Mouse (Mus musculus) hindbrain, embryonic 16.5 days (tissue): ENCODE data around the gene Ntf5. TPM values are rescaled to one million over a fixed set of nuclear protein-coding genes. Genes with fewer than 3 reads are reported as not detected.

Source experiments
- ATAC-seq: fragments of 200-750 bp; cut with Nextera tagmentation; 2 replicates; pipeline ENCODE4 v1.8.0; 2017; ENCODE audit warnings: moderate TSS enrichment, moderate library complexity
- H3K27ac ChIP-seq: fragments of 300-500 bp; sonication (generic); 2 replicates; pipeline ENCODE4 v1.5.1; 2014; ENCODE audit warnings: low read depth, mild to moderate bottlenecking, control low read depth, low read length, moderate library complexity
- H3K27me3 ChIP-seq: fragments of 300-500 bp; sonication (generic); replicated peaks from 2 replicates; pipeline ENCODE4 v1.6.1; 2014; ENCODE audit warnings: low read length; ENCODE audit not compliant: control insufficient read depth, insufficient read depth
- H3K36me3 ChIP-seq: fragments of 300-500 bp; sonication (generic); 2 replicates; pipeline ENCODE4 v1.6.1; 2014; ENCODE audit warnings: mild to moderate bottlenecking, low read length, moderate library complexity, mixed read lengths; ENCODE audit not compliant: control insufficient read depth, insufficient read depth
- H3K4me1 ChIP-seq: fragments of 300-500 bp; sonication (generic); 2 replicates; pipeline ENCODE4 v1.6.1; 2014; ENCODE audit warnings: low read depth, low read length; ENCODE audit not compliant: control insufficient read depth, insufficient read depth
- H3K4me2 ChIP-seq: fragments of 300-500 bp; sonication (generic); 2 replicates; pipeline ENCODE4 v1.6.1; 2014; ENCODE audit warnings: mild to moderate bottlenecking, low read length, control low read depth, moderate library complexity
- H3K4me3 ChIP-seq: fragments of 300-500 bp; sonication (generic); 2 replicates; pipeline ENCODE4 v1.5.1; 2014; ENCODE audit warnings: mild to moderate bottlenecking, low read length, control low read depth, moderate library complexity
- H3K9ac ChIP-seq: fragments of 300-500 bp; sonication (generic); 2 replicates; pipeline ENCODE4 v1.6.1; 2014; ENCODE audit warnings: low read depth, mild to moderate bottlenecking, control low read depth, low read length, moderate library complexity
- H3K9me3 ChIP-seq: fragments of 300-500 bp; sonication (generic); 2 replicates; pipeline ENCODE4 v1.6.1; 2014; ENCODE audit warnings: mild to moderate bottlenecking, low read length, moderate library complexity; ENCODE audit not compliant: control insufficient read depth
- WGBS: fragments of 180-500 bp; shearing (Covaris S2); extraction: QIAGEN DNeasy Blood & Tissue Kit; methylation state at CpG from one replicate; pipeline ENCODE4 v1.1.7; 2014; 5-methylcytosine and 5-hydroxymethylcytosine counted together
- polyA plus RNA-seq: library from polyadenylated mRNA; unstranded; fragments of >200 nt; fragmentation: Nextera tagmentation; extraction: Ambion mirVana; gene quantifications from 2 replicates; pipeline ENCODE4 v1.2.1, GENCODE M21; 2015

Ntf5 gene
- polyA plus RNA-seq, 1 experiment from 2014 or later = 0.15 TPM

DNA sequence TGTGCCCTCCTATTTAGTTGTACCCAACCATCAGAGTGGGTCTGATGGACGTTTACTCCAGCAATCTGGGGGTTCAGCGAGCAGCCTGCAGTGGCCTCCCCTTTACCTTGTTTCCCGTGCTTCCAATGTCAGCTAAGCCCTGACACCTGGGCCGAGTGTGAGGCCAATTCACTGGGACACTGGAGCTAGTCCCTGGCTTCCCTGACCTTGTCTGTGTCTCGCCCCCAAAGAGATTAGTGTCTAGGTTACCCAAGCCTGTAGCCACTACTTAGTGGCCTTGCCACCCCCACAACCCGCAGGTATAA lies 7.1 kb downstream of the Ntf5 start, which contains the start of gene Lhb:
Gene Lhb (plus strand): TSS at position 206 of the 305 bp plus-strand sequence.
- ATAC-seq = no peak
- Histone ChIP-seq H3K4me3 (no peak within 1 kb of the TSS), H3K9me3 (no peaks in the 10 kb centered on the region), H3K4me2 (no peak within 1 kb of the TSS), H3K36me3 (peaks cover 45% of the 10 kb centered on the region), H3K4me1 (peaks cover under 1% of the 10 kb centered on the region; the same call in 1 of the 2 replicates), H3K9ac (no peak within 1 kb of the TSS), H3K27ac (no peak within 1 kb of the TSS), H3K27me3 (peaks cover 53% of the 10 kb centered on the region)
- WGBS = 61% methylated on average over 6 of the region's 6 CpGs

DNA sequence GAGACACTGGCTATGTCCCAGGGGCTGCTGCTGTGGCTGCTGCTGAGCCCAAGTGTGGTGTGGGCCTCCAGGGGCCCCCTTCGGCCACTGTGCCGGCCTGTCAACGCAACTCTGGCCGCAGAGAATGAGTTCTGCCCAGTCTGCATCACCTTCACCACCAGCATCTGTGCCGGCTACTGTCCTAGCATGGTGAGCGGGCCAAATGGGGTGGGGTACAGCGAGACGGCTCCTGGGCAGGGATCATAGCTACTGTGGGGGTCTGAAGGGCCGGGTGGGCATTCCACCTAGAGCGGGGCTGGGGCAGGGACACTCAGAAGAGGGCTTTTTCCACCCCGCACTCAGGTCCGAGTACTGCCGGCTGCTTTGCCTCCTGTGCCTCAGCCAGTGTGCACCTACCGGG lies 7.7 kb downstream of the Ntf5 start:
- no peak overlapping the region for H3K4me3 ChIP-seq
- H3K4me1 ChIP-seq = no peaks in the 10 kb centered on the region
- WGBS = 92% methylated on average over 14 of the region's 14 CpGs
- H3K27ac ChIP-seq = no peak overlapping the region
- no peaks in the 10 kb centered on the region for H3K9me3 ChIP-seq
- peaks cover 48% of the 10 kb centered on the region for H3K27me3 ChIP-seq
- no peak overlapping the region for H3K4me2 ChIP-seq
- no peak for ATAC-seq
- H3K9ac ChIP-seq = no peak overlapping the region
- peaks cover 45% of the 10 kb centered on the region for H3K36me3 ChIP-seq

DNA sequence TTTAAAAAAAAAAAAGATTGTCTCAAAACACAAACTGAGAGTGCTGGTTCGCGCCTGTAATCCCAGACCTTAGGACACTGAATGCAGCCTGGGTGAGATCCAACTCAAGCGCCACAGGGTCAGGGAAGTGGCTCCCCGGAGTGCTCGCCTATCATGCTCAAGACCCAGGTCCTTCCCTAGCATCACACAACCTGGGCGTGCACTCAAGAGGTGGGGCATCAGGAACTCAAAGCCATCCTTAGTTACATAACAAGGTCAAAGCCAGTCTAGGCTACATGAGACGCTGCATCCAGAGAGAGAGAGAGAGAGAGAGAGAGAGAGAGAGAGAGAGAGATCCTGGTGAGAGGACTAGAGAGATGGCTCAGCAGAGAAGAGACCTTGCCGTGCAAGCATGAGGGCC lies 13.1 kb downstream of the Ntf5 start:
- no peak overlapping the region for H3K4me2 ChIP-seq
- H3K27me3 ChIP-seq = no peaks in the 10 kb centered on the region; the same call in 1 of the 2 replicates
- 93% methylated on average over 8 of the region's 8 CpGs for WGBS
- no peak overlapping the region for H3K9ac ChIP-seq
- no peak for ATAC-seq
- H3K27ac ChIP-seq = no peak overlapping the region
- no peak overlapping the region for H3K4me3 ChIP-seq
- no peaks in the 10 kb centered on the region for H3K4me1 ChIP-seq
- H3K9me3 ChIP-seq = no peaks in the 10 kb centered on the region
- H3K36me3 ChIP-seq = peaks cover 50% of the 10 kb centered on the region

DNA sequence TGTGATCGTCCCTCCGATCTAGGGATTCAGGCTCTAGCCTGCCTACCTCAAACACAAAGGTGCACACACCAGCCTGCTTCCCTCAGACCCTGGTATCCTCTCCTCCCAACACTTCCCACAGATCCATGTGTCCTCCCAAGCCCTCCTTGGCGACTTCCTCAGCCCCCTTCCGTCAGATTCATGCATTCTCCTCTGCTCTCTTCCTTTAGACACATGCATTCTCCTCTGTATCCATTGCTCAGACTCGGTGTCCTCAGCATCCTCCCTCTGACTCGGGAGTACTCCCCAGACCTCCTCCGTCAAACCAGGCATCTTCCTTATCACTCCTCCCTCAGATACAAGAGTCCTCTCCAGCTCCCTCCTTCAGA lies 20.3 kb downstream of the Ntf5 start:
- peak overlapping the region; percentile 99 for H3K4me2 ChIP-seq
- H3K27ac ChIP-seq = peak overlapping the region; percentile 78
- H3K27me3 ChIP-seq = no peaks in the 10 kb centered on the region
- H3K36me3 ChIP-seq = peaks cover 11% of the 10 kb centered on the region
- peaks cover 39% of the 10 kb centered on the region for H3K4me1 ChIP-seq
- peak overlapping the region; percentile 81 for H3K9ac ChIP-seq
- H3K4me3 ChIP-seq = peak overlapping the region; percentile 82
- WGBS = under 1% methylated on average over 7 of the region's 7 CpGs
- no peak for ATAC-seq
- H3K9me3 ChIP-seq = no peaks in the 10 kb centered on the region

DNA sequence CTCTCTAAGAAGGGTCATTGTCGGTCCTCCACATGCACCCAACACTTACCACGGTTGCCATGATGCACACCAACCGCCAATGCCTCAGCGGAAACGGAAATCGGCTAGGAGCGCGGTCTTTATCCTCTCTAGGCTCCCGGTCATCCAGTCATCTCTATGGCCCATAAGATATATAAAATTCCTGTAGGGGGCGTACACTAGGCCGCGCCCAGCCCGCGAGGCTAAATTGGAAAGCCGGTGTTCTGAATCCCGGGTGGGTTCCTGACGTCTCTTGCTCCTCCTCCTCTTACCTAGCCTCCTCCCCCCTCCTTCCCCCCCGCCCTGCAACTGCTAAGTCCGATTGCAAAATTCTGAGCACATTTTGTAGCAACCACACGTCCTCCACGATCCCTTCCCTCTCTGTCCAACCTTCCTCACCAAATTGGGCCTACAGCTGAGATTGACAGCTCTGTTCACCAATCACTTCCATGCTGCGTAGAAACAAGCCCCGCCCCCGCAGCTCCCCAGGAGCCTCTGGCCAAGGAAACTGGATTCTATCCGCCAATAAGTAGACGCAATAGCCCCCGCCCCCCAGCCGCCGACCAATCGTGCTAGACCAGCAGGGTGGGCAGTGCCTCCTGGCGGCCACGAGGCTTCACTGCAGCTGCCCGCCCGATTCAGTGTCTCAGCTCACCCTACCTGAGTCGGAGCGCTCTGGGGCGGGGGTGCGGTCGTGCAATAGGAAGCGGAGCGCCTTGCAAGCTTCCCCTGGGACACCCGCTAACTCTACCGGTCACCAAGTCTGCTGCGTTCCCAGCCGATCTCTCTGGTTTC lies 20.9 kb downstream of the Ntf5 start, which contains the start of gene Gys1:
Gene Gys1 (plus strand): TSS at position 642 of the 813 bp plus-strand sequence.
- Histone ChIP-seq H3K4me3 (peak within 1 kb of the TSS; percentile 82), H3K9me3 (no peaks in the 10 kb centered on the region), H3K36me3 (peaks cover 8% of the 10 kb centered on the region; the same call in 1 of the 2 replicates), H3K4me1 (peaks cover 39% of the 10 kb centered on the region), H3K27me3 (no peaks in the 10 kb centered on the region), H3K27ac (peak within 1 kb of the TSS; percentile 78), H3K4me2 (peak within 1 kb of the TSS; percentile 99), H3K9ac (peak within 1 kb of the TSS; percentile 81)
- WGBS = under 1% methylated on average over 42 of the region's 45 CpGs
- peak; percentile 97 for ATAC-seq

DNA sequence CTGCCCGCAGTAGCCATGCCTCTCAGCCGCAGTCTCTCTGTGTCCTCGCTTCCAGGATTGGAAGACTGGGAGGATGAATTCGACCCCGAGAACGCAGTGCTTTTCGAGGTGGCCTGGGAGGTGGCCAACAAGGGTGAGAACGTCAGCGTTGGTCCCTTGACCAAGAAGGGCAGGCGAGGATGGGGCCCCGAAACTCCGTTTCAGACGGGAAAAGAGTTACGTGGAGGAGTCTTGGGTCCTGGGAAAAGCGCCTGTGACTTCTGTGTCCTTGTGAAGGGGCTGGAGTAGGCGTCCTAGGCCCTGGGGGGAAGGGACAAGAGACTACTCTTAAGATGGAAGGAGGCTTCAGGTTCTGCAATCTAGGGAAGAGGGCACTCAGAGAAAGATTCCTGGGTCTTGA lies 21.5 kb downstream of the Ntf5 start:
- peaks cover 5% of the 10 kb centered on the region; the same call in 1 of the 2 replicates for H3K36me3 ChIP-seq
- H3K4me2 ChIP-seq = peak overlapping the region; percentile 58
- no peak; the same call in 1 of the 2 replicates for ATAC-seq
- no peaks in the 10 kb centered on the region for H3K27me3 ChIP-seq
- H3K4me1 ChIP-seq = peaks cover 39% of the 10 kb centered on the region
- WGBS = 2% methylated on average over 16 of the region's 16 CpGs
- H3K9me3 ChIP-seq = no peaks in the 10 kb centered on the region
- H3K27ac ChIP-seq = peak overlapping the region; percentile 76
- H3K9ac ChIP-seq = peak overlapping the region; percentile 76
- H3K4me3 ChIP-seq = peak overlapping the region; percentile 82

DNA sequence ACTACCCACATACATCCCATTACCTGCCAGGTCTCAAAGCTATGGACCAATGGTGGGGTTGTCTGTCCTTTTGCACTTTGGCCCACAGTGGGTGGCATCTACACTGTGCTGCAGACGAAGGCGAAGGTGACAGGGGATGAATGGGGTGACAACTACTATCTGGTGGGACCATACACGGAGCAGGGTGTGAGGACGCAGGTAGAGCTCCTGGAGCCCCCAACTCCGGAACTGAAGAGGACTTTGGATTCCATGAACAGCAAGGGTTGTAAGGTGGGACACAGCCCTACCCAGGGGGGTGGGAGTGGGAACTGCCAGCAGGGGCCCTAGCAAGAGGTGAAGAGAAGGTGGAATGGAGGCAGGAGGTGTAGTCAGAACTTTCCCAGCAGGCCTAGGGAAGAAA lies 22.9 kb downstream of the Ntf5 start:
- peaks cover 9% of the 10 kb centered on the region for H3K36me3 ChIP-seq
- H3K27ac ChIP-seq = no peak overlapping the region
- H3K9ac ChIP-seq = no peak overlapping the region
- no peaks in the 10 kb centered on the region for H3K9me3 ChIP-seq
- no peak overlapping the region for H3K4me3 ChIP-seq
- no peaks in the 10 kb centered on the region for H3K27me3 ChIP-seq
- no peak for ATAC-seq
- H3K4me2 ChIP-seq = no peak overlapping the region; the same call in 1 of the 2 replicates
- H3K4me1 ChIP-seq = peaks cover 39% of the 10 kb centered on the region
- 93% methylated on average over 5 of the region's 5 CpGs for whole genome bisulfite sequencing

DNA sequence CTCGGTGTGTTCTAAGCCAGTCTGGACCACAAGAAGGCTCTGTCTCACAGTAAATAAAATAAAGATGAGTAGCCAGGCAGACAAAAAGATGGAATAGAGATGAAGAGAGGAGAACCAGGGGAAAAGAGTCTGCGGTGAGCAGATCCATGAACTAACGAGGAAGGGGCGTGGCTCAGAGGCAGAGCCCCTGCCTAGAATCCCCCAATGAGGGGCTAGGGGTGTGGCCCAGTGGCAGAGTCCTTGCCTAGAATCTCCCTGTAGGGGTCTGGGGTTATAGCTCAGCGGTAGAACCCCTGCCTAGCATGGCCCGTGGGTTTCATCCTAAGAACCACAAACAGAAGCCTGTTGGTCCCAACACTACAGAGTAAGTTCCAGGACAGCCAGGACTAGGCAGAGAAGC lies 23.6 kb downstream of the Ntf5 start:
- no peak overlapping the region for H3K27ac ChIP-seq
- WGBS = 26% methylated on average over 6 of the region's 6 CpGs
- no peak overlapping the region for H3K4me3 ChIP-seq
- H3K9me3 ChIP-seq = no peaks in the 10 kb centered on the region
- peaks cover 12% of the 10 kb centered on the region for H3K36me3 ChIP-seq
- H3K27me3 ChIP-seq = no peaks in the 10 kb centered on the region
- no peak overlapping the region for H3K9ac ChIP-seq
- peaks cover 39% of the 10 kb centered on the region for H3K4me1 ChIP-seq
- no peak overlapping the region for H3K4me2 ChIP-seq
- ATAC-seq = no peak

DNA sequence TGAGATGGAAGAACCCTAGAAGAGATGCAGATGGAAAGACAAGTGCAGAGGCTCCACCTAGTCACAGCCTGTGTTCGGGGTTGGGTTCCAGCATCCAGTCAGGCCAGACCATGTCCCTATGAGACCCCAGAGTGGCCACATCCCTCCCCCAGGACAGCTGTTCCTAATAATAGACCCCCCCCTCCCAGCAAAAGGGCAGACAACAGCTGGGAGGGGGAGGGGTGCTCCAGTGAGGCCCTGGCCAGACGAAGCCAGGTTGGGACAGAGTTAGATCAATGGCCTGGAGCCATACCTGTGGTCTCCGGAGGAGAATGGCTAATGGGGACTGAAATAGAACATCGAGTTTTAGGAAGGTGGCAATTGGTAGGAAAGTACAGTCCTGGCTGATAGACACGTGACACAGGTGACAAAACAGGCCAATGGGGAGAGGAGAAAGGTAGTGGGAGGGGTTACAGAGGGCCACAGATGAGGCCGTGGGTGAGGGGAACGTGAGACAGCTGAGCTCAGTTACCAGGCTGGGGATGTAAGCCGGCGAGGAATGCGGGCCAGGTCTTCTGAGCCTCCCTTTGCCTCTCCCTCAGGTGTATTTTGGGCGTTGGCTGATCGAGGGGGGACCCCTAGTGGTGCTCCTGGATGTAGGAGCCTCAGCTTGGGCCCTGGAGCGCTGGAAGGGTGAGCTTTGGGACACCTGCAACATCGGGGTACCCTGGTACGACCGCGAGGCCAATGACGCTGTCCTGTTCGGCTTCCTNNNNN lies 24.2 kb downstream of the Ntf5 start, which contains the start of gene Ruvbl2:
Gene Ruvbl2 (minus strand): TSS at position 576 of the 756 bp plus-strand sequence.
- H3K4me3 ChIP-seq = peak within 1 kb of the TSS; percentile 13; the same call in 1 of the 2 replicates
- peaks cover 37% of the 10 kb centered on the region for H3K4me1 ChIP-seq
- H3K4me2 ChIP-seq = peak within 1 kb of the TSS; percentile 18; the same call in 1 of the 2 replicates
- 24% methylated on average over 19 of the region's 19 CpGs for WGBS
- no peaks in the 10 kb centered on the region for H3K27me3 ChIP-seq
- H3K27ac ChIP-seq = no peak within 1 kb of the TSS
- no peaks in the 10 kb centered on the region for H3K9me3 ChIP-seq
- peak within 1 kb of the TSS; percentile 36; the same call in 1 of the 2 replicates for H3K9ac ChIP-seq
- ATAC-seq = no peak
- peaks cover 15% of the 10 kb centered on the region for H3K36me3 ChIP-seq
